Mouse (Mus musculus) lung, adult 2 months (tissue): Measurements from ENCODE around the gene Lkaaear1.

Experiments
- CTCF ChIP-seq: fragments of 200-500 bp; IDR thresholded peaks from 2 replicates; pipeline ENCODE4 v1.5.1; 2011; ENCODE audit warnings: mild to moderate bottlenecking, low read length, control low read depth; ENCODE audit not compliant: insufficient read depth
- POLR2A ChIP-seq: fragments of 200-500 bp; IDR thresholded peaks from 2 replicates; pipeline ENCODE4 v1.6.1; 2011; ENCODE audit warnings: low read depth, mild to moderate bottlenecking, control low read depth, low read length, borderline replicate concordance; ENCODE audit errors: extremely low read depth

GRCm38 (mm10) chr2:181653065-181653464 is 45.2 kb downstream of the Lkaaear1 start:
- TF ChIP-seq CTCF: no peak
- TF ChIP-seq POLR2A: no peak
